Mouse (Mus musculus) inflammation-experienced regulatory T-cells, adult 16 weeks (primary cell): ENCODE measurements around the gene Tlcd1. TPM values are rescaled to one million over a fixed set of nuclear protein-coding genes. Genes with fewer than 3 reads are reported as not detected.

ENCODE experiments used
- polyA plus RNA-seq: library from polyadenylated mRNA; unstranded; fragments of 100-300 nt; shearing (Covaris generic); gene quantifications from one replicate; pipeline ENCODE4 v1.2.1, GENCODE M21; 2017

Gene Tlcd1
- polyA plus RNA-seq: 4.6 TPM

GRCm38 (mm10) chr11:78176402-78176862 lies at the start of gene Tlcd1, which contains the start of gene Nek8:
Tlcd1 (plus strand) TSS chr11:78176711.
Nek8 (minus strand) TSS chr11:78176675.

GRCm38 (mm10) chr11:78164924-78165760 lies 11.4 kb upstream of the Tlcd1 start, which contains the start of gene Traf4:
Traf4 (minus strand) TSS chr11:78165589.

GRCm38 (mm10) chr11:78182961-78183844 lies 6.7 kb downstream of the Tlcd1 start, which contains the start of gene Rpl23a:
Rpl23a (minus strand) TSS chr11:78183584.

DNA sequence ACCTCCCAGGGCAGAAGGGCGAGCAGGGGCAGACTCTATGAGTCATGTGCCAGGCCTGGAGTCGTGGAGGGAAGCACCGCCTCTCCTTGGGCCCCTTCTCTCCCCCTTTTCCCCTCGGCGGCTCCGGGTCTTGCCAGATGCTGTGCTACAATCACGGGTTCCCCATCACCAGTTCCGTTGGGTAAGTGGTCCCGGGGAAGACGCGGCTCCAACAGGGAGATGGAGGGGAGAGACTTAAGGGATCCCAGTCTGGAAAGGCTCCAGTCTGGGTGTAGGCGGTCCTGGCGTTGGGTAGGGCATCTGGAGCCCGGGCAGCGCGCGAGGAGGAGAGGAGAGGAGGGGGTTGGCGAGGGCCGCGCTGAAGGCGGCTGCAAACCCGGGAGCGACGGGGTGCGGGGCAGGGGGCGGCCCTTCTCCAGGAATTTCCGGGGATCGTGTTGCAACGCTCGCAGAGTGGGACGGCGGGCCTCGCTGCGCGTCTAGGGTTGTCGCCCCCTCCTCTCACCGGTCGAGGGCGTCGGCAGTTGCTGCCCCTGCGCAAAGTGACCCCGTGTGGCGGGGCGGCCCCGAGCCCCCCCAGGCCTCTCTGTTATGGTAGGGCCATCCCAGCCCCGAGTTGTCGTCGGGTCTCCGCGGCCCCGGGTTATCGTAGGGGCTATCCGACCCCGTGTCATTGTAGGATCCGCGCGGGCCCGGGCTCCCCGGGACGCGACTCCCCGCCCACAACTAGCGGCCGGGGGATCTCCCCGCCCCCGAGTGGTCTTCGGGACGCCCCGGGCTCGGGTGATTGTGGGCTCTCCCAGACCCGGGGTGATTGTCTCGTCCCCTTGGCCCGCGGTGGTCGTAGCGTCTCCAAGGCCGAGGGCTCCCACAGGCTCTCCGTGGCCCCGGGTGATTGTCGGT lies 12.1 kb downstream of the Tlcd1 start, which contains the start of gene Rab34:
Rab34 (plus strand) TSS at position 100 of the 903 bp plus-strand sequence.

GRCm38 (mm10) chr11:78193113-78193512 lies 16.6 kb downstream of the Tlcd1 start, which contains the start of gene Proca1:
Proca1 (plus strand) TSS chr11:78193392.

Other genes starting within 250 kb of the Tlcd1 start
- not detected for gene Sez6, start 245.9 kb upstream of the Tlcd1 start, polyA plus RNA-seq
- gene Phf12, start 194.0 kb upstream of the Tlcd1 start, polyA plus RNA-seq: 29.9 TPM
- 1.5 TPM for gene Dhrs13, start 144.4 kb upstream of the Tlcd1 start, polyA plus RNA-seq
- 34.0 TPM for gene Flot2, start 138.8 kb upstream of the Tlcd1 start, polyA plus RNA-seq
- gene Eral1, start 96.3 kb upstream of the Tlcd1 start, polyA plus RNA-seq: 40.5 TPM
- 28.8 TPM for gene Fam222b, start 82.1 kb upstream of the Tlcd1 start, polyA plus RNA-seq
- gene Traf4, start 11.1 kb upstream of the Tlcd1 start, polyA plus RNA-seq: 6.3 TPM
- gene Nek8, start within 50 bp of the Tlcd1 start, polyA plus RNA-seq: 14.2 TPM
- gene Rpl23a, start 6.9 kb downstream of the Tlcd1 start, polyA plus RNA-seq: 1,229 TPM
- gene Rab34, start 11.7 kb downstream of the Tlcd1 start, polyA plus RNA-seq: 0.80 TPM
- 0.82 TPM for gene Proca1, start 16.7 kb downstream of the Tlcd1 start, polyA plus RNA-seq
- gene Sdf2, start 69.0 kb downstream of the Tlcd1 start, polyA plus RNA-seq: 100 TPM
- 62.3 TPM for gene Supt6, start 69.3 kb downstream of the Tlcd1 start, polyA plus RNA-seq
- 91.3 TPM for gene 2610507B11Rik, start 85.0 kb downstream of the Tlcd1 start, polyA plus RNA-seq
- 0.30 TPM for gene BC030499, start 114.1 kb downstream of the Tlcd1 start, polyA plus RNA-seq
- gene Spag5, start 124.8 kb downstream of the Tlcd1 start, polyA plus RNA-seq: 2.6 TPM
- gene Aldoc, start 146.3 kb downstream of the Tlcd1 start, polyA plus RNA-seq: 13.5 TPM
- 148 TPM for gene Pigs, start 151.7 kb downstream of the Tlcd1 start, polyA plus RNA-seq
- gene Unc119, start 166.8 kb downstream of the Tlcd1 start, polyA plus RNA-seq: 33.6 TPM
- gene Foxn1, start 209.8 kb downstream of the Tlcd1 start, polyA plus RNA-seq: not detected
- not detected for gene Slc13a2, start 245.5 kb downstream of the Tlcd1 start, polyA plus RNA-seq